Mouse (Mus musculus): ENCODE data around the gene Plekhb2. TPM values are rescaled to one million over a fixed set of nuclear protein-coding genes. Genes with fewer than 3 reads are reported as not detected.
A peak's percentile ranks its signal among the peaks of the same experiment; 100 is the strongest.

Plekhb2 gene
- total RNA-seq (2014; rRNA removed) (83.3 and 97.3 TPM in 2 replicates), polyA plus RNA-seq (2015; fragmentation: Nextera tagmentation; extraction: Ambion mirVana) (85.1 and 93.1 TPM in 2 replicates)

DNA sequence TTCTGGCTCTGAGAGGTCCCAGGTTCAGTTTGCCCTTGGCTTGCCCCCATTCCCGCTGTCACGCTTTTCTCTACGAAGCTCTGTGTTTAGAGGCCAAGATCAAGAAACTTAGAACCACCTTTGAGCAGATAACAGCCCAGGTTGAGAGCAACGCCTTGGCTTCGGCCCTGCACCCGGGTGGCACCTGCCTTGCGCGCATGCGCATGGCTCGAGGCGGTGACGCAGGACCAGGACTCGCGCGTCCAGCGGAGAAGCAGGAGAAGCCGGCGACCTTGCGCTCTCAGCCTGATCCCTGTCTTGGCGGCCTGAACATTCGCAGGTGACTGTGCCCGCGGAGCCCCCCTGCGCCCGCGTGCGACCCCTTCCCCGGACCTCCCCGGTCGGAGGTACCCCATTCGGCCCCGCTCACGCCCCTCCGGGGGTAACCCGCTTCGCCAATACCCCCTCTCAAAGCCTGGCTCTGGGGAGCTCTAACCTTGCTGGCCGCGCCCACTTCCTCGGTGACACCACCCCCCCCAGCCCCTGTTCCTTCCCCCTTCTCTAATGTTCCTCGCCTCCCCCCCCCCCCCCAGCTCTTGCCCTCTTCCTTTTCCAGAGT, at the start of gene Plekhb2:
Gene Plekhb2, plus strand, starts transcription at position 232 of the 598 bp plus-strand sequence.
- H3K27me3 ChIP-seq (ENCODE audit: insufficient read depth, low read length) = no peaks in the 10 kb centered on the region
- H3K9ac ChIP-seq (replicated peaks; ENCODE audit: low read length, poor library complexity, severe bottlenecking) = peak within 1 kb of the TSS; percentile 92
- under 1% methylated on average over 39 of the region's 40 CpGs for WGBS
- H3K9me3 ChIP-seq (ENCODE audit: low read length) = no peaks in the 10 kb centered on the region
- peak within 1 kb of the TSS; percentile 77 for H3K27ac ChIP-seq (ENCODE audit: low read depth, low read length)
- H3K36me3 ChIP-seq (ENCODE audit: insufficient read depth, low read length) = no peaks in the 10 kb centered on the region
- H3K4me1 ChIP-seq (ENCODE audit: insufficient read depth, low read length) = peaks cover 8% of the 10 kb centered on the region; the same call in 1 of the 2 replicates
- H3K4me3 ChIP-seq (ENCODE audit: low read depth, low read length) = peak within 1 kb of the TSS; percentile 72
- TF ChIP-seq CTCF (IDR thresholded peaks at IDR 0.05) = no peak
- DNase-seq (ENCODE audit: low spot score) (peak; percentile 87), ATAC-seq (ENCODE audit: low FRiP score) (peak; percentile 81)
- peak within 1 kb of the TSS; percentile 79 for H3K4me2 ChIP-seq (ENCODE audit: low read depth, low read length, poor library complexity, severe bottlenecking)

DNA sequence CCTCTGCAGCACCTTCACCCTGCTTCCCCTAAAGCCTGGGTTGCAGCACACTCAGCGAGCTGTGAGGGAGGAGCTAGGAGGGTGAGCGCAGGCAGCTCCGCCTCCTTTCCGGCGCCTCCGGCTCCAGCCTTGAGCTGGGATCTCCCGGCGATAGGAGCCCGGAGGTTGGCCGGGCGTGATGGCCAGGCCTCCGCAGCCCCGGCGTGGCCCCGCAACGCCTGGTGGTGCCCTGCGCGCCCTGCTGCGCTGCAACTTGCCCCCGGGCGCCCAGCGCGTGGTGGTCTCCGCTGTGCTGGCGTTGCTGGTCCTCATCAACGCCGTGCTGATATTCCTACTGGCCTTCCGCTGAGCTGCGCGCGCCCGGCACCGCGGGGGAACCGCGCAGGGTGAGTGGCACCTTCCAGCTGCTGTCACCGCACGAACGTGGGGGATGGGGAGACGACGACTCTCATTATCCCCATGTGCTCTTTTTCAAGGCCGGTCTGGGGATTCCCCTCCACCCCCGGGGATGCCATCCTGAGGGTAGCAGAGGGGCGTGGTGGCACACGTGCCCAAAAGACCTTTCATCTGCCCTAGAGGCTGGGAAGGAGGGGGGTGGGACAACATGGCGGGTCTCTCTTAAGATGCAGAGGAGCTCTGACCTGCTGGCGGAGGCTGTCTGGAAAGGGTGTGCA, 48.0 kb upstream of the Plekhb2 start:
- Histone ChIP-seq H3K4me1 (ENCODE audit: insufficient read depth, low read length) (peaks cover 11% of the 10 kb centered on the region; the same call in 1 of the 2 replicates), H3K4me2 (ENCODE audit: low read depth, low read length, poor library complexity, severe bottlenecking) (peak overlapping the region; percentile 81), H3K27ac (ENCODE audit: low read depth, low read length) (peak overlapping the region; percentile 80), H3K4me3 (ENCODE audit: low read depth, low read length) (peak overlapping the region; percentile 68), H3K9me3 (ENCODE audit: low read length) (no peaks in the 10 kb centered on the region), H3K36me3 (ENCODE audit: insufficient read depth, low read length) (peaks cover 12% of the 10 kb centered on the region; the same call in 1 of the 2 replicates), H3K9ac (replicated peaks; ENCODE audit: low read length, poor library complexity, severe bottlenecking) (peak overlapping the region; percentile 82), H3K27me3 (ENCODE audit: insufficient read depth, low read length) (no peaks in the 10 kb centered on the region)
- peak; percentile 79 for ATAC-seq (ENCODE audit: low FRiP score)
- DNase-seq (ENCODE audit: low spot score) = peak; percentile 77
- 1% methylated on average over 43 of the region's 47 CpGs for WGBS
- TF ChIP-seq CTCF (IDR thresholded peaks at IDR 0.05) = no peak

- peak overlapping the region; percentile 68 for H3K4me3 ChIP-seq (ENCODE audit: low read depth, low read length)
- H3K27me3 ChIP-seq (ENCODE audit: insufficient read depth, low read length) = no peaks in the 10 kb centered on the region
- H3K9me3 ChIP-seq (ENCODE audit: low read length) = no peaks in the 10 kb centered on the region
- peak; percentile 28; the same call in 1 of the 2 replicates for ATAC-seq (ENCODE audit: low FRiP score)
- no peak for TF ChIP-seq CTCF (IDR thresholded peaks at IDR 0.05)
- peaks cover 15% of the 10 kb centered on the region for H3K36me3 ChIP-seq (ENCODE audit: insufficient read depth, low read length)
- WGBS = 22% methylated on average over 7 of the region's 7 CpGs
- peaks cover 11% of the 10 kb centered on the region; the same call in 1 of the 2 replicates for H3K4me1 ChIP-seq (ENCODE audit: insufficient read depth, low read length)
- H3K9ac ChIP-seq (replicated peaks; ENCODE audit: low read length, poor library complexity, severe bottlenecking) = peak overlapping the region; percentile 82
- peak overlapping the region; percentile 80 for H3K27ac ChIP-seq (ENCODE audit: low read depth, low read length)
- DNase-seq (ENCODE audit: low spot score) = no peak
- H3K4me2 ChIP-seq (ENCODE audit: low read depth, low read length, poor library complexity, severe bottlenecking) = peak overlapping the region; percentile 81
Measured at GRCm38 (mm10) chr1:34802290-34802642, 47.5 kb upstream of the Plekhb2 start.

GRCm38 (mm10) chr1:34804863-34805262, 44.9 kb upstream of the Plekhb2 start:
- H3K27ac ChIP-seq (ENCODE audit: low read depth, low read length) = no peak overlapping the region
- TF ChIP-seq CTCF (IDR thresholded peaks at IDR 0.05) = no peak
- H3K4me3 ChIP-seq (ENCODE audit: low read depth, low read length) = no peak overlapping the region
- H3K9me3 ChIP-seq (ENCODE audit: low read length) = no peaks in the 10 kb centered on the region
- 86% methylated on average over 7 of the region's 7 CpGs for WGBS
- peaks cover 11% of the 10 kb centered on the region; the same call in 1 of the 2 replicates for H3K4me1 ChIP-seq (ENCODE audit: insufficient read depth, low read length)
- H3K36me3 ChIP-seq (ENCODE audit: insufficient read depth, low read length) = peaks cover 24% of the 10 kb centered on the region
- H3K4me2 ChIP-seq (ENCODE audit: low read depth, low read length, poor library complexity, severe bottlenecking) = no peak overlapping the region
- H3K9ac ChIP-seq (replicated peaks; ENCODE audit: low read length, poor library complexity, severe bottlenecking) = no peak overlapping the region
- ATAC-seq (ENCODE audit: low FRiP score) (no peak), DNase-seq (ENCODE audit: low spot score) (no peak)
- no peaks in the 10 kb centered on the region for H3K27me3 ChIP-seq (ENCODE audit: insufficient read depth, low read length)

DNA sequence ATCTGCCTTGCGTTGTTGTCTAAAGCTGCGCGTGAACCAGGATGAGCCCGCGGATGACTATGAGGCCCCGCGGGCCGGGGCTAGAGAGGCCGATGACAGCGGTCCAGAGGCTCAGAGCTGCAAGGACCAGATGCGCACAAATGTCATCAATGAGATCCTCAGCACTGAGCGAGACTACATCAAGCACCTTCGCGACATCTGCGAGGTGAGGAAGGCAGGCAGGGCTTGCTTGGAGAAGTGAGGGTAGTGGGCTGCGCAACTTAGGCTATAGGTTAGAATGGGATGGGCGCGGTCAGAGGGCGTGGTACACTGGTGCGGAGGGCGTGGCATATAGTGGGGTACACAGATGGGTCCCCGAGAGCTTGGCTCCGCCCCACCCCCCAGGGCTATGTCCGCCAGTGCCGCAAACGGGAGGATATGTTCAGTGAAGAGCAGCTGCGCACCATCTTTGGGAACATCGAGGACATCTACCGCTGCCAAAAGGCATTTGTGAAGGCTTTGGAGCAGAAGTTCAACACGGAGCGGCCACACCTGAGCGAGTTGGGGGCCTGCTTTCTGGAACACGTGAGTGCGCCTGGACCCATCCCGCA, 43.8 kb upstream of the Plekhb2 start:
- Histone ChIP-seq H3K9ac (replicated peaks; ENCODE audit: low read length, poor library complexity, severe bottlenecking) (no peak overlapping the region), H3K4me3 (ENCODE audit: low read depth, low read length) (no peak overlapping the region), H3K4me2 (ENCODE audit: low read depth, low read length, poor library complexity, severe bottlenecking) (no peak overlapping the region), H3K27me3 (ENCODE audit: insufficient read depth, low read length) (no peaks in the 10 kb centered on the region), H3K36me3 (ENCODE audit: insufficient read depth, low read length) (peaks cover 35% of the 10 kb centered on the region), H3K9me3 (ENCODE audit: low read length) (no peaks in the 10 kb centered on the region), H3K4me1 (ENCODE audit: insufficient read depth, low read length) (peaks cover 11% of the 10 kb centered on the region; the same call in 1 of the 2 replicates), H3K27ac (ENCODE audit: low read depth, low read length) (no peak overlapping the region)
- ATAC-seq (ENCODE audit: low FRiP score) (no peak), DNase-seq (ENCODE audit: low spot score) (no peak)
- TF ChIP-seq CTCF (IDR thresholded peaks at IDR 0.05) = no peak
- 27% methylated on average over 35 of the region's 35 CpGs for WGBS

DNA sequence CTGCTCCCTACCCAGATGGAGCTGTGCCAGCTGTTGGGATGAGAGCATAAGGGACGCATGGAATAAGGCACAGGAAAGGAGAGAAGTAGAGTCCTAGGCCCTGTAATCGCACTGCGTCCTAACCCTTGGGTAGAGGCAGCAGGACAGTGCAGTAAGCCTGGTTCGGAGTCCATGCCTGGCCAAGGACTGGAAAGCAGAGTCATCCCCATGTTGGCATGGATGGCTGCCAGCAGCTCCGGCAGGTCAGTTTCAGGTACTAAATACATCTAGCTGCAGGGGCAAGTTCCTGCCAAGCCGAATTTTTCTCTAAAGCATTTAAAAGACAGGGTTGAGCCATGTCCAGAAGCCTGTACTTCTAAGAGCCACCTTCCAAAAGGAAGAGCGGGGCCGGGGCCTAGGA, 41.3 kb upstream of the Plekhb2 start:
- DNase-seq (ENCODE audit: low spot score) (no peak), ATAC-seq (ENCODE audit: low FRiP score) (no peak)
- H3K36me3 ChIP-seq (ENCODE audit: insufficient read depth, low read length) = peaks cover 56% of the 10 kb centered on the region
- no peak overlapping the region for H3K27ac ChIP-seq (ENCODE audit: low read depth, low read length)
- H3K9ac ChIP-seq (replicated peaks; ENCODE audit: low read length, poor library complexity, severe bottlenecking) = no peak overlapping the region
- H3K4me2 ChIP-seq (ENCODE audit: low read depth, low read length, poor library complexity, severe bottlenecking) = no peak overlapping the region
- H3K4me1 ChIP-seq (ENCODE audit: insufficient read depth, low read length) = no peaks in the 10 kb centered on the region
- no peaks in the 10 kb centered on the region for H3K27me3 ChIP-seq (ENCODE audit: insufficient read depth, low read length)
- 94% methylated on average over 8 of the region's 8 CpGs for whole genome bisulfite sequencing
- no peak overlapping the region for H3K4me3 ChIP-seq (ENCODE audit: low read depth, low read length)
- TF ChIP-seq CTCF (IDR thresholded peaks at IDR 0.05) = no peak
- no peaks in the 10 kb centered on the region for H3K9me3 ChIP-seq (ENCODE audit: low read length)
